Mouse (Mus musculus): ENCODE results near the gene Ctnna3. TPM values are rescaled to one million over a fixed set of nuclear protein-coding genes. Genes with fewer than 3 reads are reported as not detected.
"Not testable (repeated sequence)": the region's sequence is repeated elsewhere in the genome, so short reads cannot be mapped to it uniquely, and the experiment has no call there.

The Ctnna3 gene
- total RNA-seq (2015) (not detected in 2 replicates), total RNA-seq (2017) (not detected in 2 replicates)

GRCm38 (mm10) chr10:63429785-63430305 lies at the start of gene Ctnna3:
Gene Ctnna3 (plus strand): TSS chr10:63430098.
- ATAC-seq (ENCODE audit: poor library complexity, severe bottlenecking), result peak; percentile 80

- peak; percentile 14; the same call in 1 of the 2 replicates for ATAC-seq (ENCODE audit: poor library complexity, severe bottlenecking)
Measured at GRCm38 (mm10) chr10:63381498-63382280, 48.2 kb upstream of the Ctnna3 start, which contains the start of gene Sirt1. Gene Sirt1 (minus strand): TSS chr10:63381704.

GRCm38 (mm10) chr10:63382372-63383279 lies 47.3 kb upstream of the Ctnna3 start, which contains the start of gene Dnajc12:
Gene Dnajc12 (plus strand): TSS chr10:63382443.
- peak; percentile 92 for ATAC-seq (ENCODE audit: poor library complexity, severe bottlenecking)

GRCm38 (mm10) chr10:63385897-63386296 lies 44.0 kb upstream of the Ctnna3 start:
- not testable (repeated sequence) for ATAC-seq (ENCODE audit: poor library complexity, severe bottlenecking)

GRCm38 (mm10) chr10:63386444-63386843 lies 43.5 kb upstream of the Ctnna3 start:
- peak; percentile 82 for ATAC-seq (ENCODE audit: poor library complexity, severe bottlenecking)

GRCm38 (mm10) chr10:63386991-63387390 lies 42.9 kb upstream of the Ctnna3 start:
- ATAC-seq (ENCODE audit: poor library complexity, severe bottlenecking), result no peak

- no peak for ATAC-seq (ENCODE audit: poor library complexity, severe bottlenecking)
Measured at GRCm38 (mm10) chr10:63388948-63389347, 41.0 kb upstream of the Ctnna3 start.

- ATAC-seq (ENCODE audit: poor library complexity, severe bottlenecking), result no peak
Measured at GRCm38 (mm10) chr10:63396963-63397362, 32.9 kb upstream of the Ctnna3 start.

GRCm38 (mm10) chr10:63402731-63403504 lies 27.0 kb upstream of the Ctnna3 start:
- no peak for ATAC-seq (ENCODE audit: poor library complexity, severe bottlenecking)

GRCm38 (mm10) chr10:63403636-63404035 lies 26.3 kb upstream of the Ctnna3 start:
- ATAC-seq (ENCODE audit: poor library complexity, severe bottlenecking), result no peak

GRCm38 (mm10) chr10:63410162-63410956 lies 19.5 kb upstream of the Ctnna3 start:
- ATAC-seq (ENCODE audit: poor library complexity, severe bottlenecking), result peak; percentile 73

GRCm38 (mm10) chr10:63411674-63412073 lies 18.2 kb upstream of the Ctnna3 start:
- ATAC-seq (ENCODE audit: poor library complexity, severe bottlenecking), result not testable (repeated sequence)

- ATAC-seq (ENCODE audit: poor library complexity, severe bottlenecking), result no peak
Measured at GRCm38 (mm10) chr10:63412756-63413155, 17.1 kb upstream of the Ctnna3 start.

GRCm38 (mm10) chr10:63415287-63415686 lies 14.6 kb upstream of the Ctnna3 start:
- no peak for ATAC-seq (ENCODE audit: poor library complexity, severe bottlenecking)

- ATAC-seq (ENCODE audit: poor library complexity, severe bottlenecking), result peak; percentile 89
Measured at GRCm38 (mm10) chr10:63415850-63416249, 14.0 kb upstream of the Ctnna3 start.

- no peak for ATAC-seq (ENCODE audit: poor library complexity, severe bottlenecking)
Measured at GRCm38 (mm10) chr10:63417061-63417460, 12.8 kb upstream of the Ctnna3 start.

GRCm38 (mm10) chr10:63421739-63422735 lies 7.9 kb upstream of the Ctnna3 start, which contains the start of gene Gm7075:
Gene Gm7075 (minus strand): TSS chr10:63421789.
- peak; percentile 81 for ATAC-seq (ENCODE audit: poor library complexity, severe bottlenecking)

- no peak for ATAC-seq (ENCODE audit: poor library complexity, severe bottlenecking)
Measured at GRCm38 (mm10) chr10:63422736-63422992, 7.2 kb upstream of the Ctnna3 start.

Data from megakaryocyte, adult 5-6 weeks (primary cell).